Mouse (Mus musculus): ENCODE measurements around the gene Atp6v0a2. TPM values are rescaled to one million over a fixed set of nuclear protein-coding genes. Genes with fewer than 3 reads are reported as not detected.

Gene Atp6v0a2
- total RNA-seq, 2 experiments from 2014 or later = 41.9 to 45.9 TPM

Other genes starting within 250 kb of the Atp6v0a2 start
- 10 to 100 TPM; 66.7 to 70.9 TPM for gene Sbno1, start 202.6 kb upstream of the Atp6v0a2 start, total RNA-seq (2021)
- gene Kmt5a, start 188.6 kb upstream of the Atp6v0a2 start, total RNA-seq (2021) = 100 to 1,000 TPM; 161 to 185 TPM
- gene Rilpl2, start 150.2 kb upstream of the Atp6v0a2 start, total RNA-seq (2021) = 1 to 10 TPM; 8.8 to 9.5 TPM
- 10 to 100 TPM in 1 of 2 experiments, 1 to 10 TPM in 1; 9.6 to 13.1 TPM for gene Snrnp35, start 145.4 kb upstream of the Atp6v0a2 start, total RNA-seq (2021)
- 100 to 1,000 TPM; 167 to 179 TPM for gene Rilpl1, start 97.2 kb upstream of the Atp6v0a2 start, total RNA-seq (2021)
- 100 to 1,000 TPM; 170 to 175 TPM for gene Tmed2, start 87.9 kb upstream of the Atp6v0a2 start, total RNA-seq (2021)
- gene Ddx55, start 75.7 kb upstream of the Atp6v0a2 start, total RNA-seq (2021) = 1 to 10 TPM; 5.4 to 6.7 TPM
- 10 to 100 TPM; 33.7 to 37.2 TPM for gene Eif2b1, start 49.4 kb upstream of the Atp6v0a2 start, total RNA-seq (2021)
- gene Gtf2h3, start 49.4 kb upstream of the Atp6v0a2 start, total RNA-seq (2021) = 10 to 100 TPM; 20.2 to 22.1 TPM
- under 1 TPM; 0.05 to 0.14 TPM for gene Dnah10, start 96.5 kb downstream of the Atp6v0a2 start, total RNA-seq (2021)
- gene Ccdc92, start 233.8 kb downstream of the Atp6v0a2 start, total RNA-seq (2021) = 1 to 10 TPM; 1.1 TPM
- 10 to 100 TPM; 48.1 to 50.7 TPM for gene Zfp664, start 234.1 kb downstream of the Atp6v0a2 start, total RNA-seq (2021)